Mouse (Mus musculus) heart, embryonic 15.5 days (tissue): ENCODE data around the gene Nrxn1. TPM values are rescaled to one million over a fixed set of nuclear protein-coding genes. Genes with fewer than 3 reads are reported as not detected.

Experiments
- ATAC-seq: fragments of 200-750 bp; cut with Nextera tagmentation; replicated peaks from 2 replicates; pipeline ENCODE4 v1.8.0; 2017; ENCODE audit warnings: low read depth, moderate TSS enrichment; ENCODE audit not compliant: insufficient number of reproducible peaks, insufficient read depth, low FRiP score
- H3K27ac ChIP-seq: fragments of 300-500 bp; sonication (generic); 2 replicates; pipeline ENCODE4 v1.5.1; 2015; ENCODE audit warnings: mild to moderate bottlenecking, inconsistent platforms
- H3K27me3 ChIP-seq: fragments of 300-500 bp; sonication (generic); 2 replicates; pipeline ENCODE4 v1.6.1; 2015; ENCODE audit warnings: inconsistent platforms
- H3K36me3 ChIP-seq: fragments of 300-500 bp; sonication (generic); 2 replicates; pipeline ENCODE4 v1.6.1; 2015; ENCODE audit warnings: mild to moderate bottlenecking, inconsistent platforms
- H3K4me1 ChIP-seq: fragments of 300-500 bp; sonication (generic); replicated peaks from 2 replicates; pipeline ENCODE4 v1.6.1; 2015; ENCODE audit warnings: inconsistent platforms
- H3K4me2 ChIP-seq: fragments of 300-500 bp; sonication (generic); 2 replicates; pipeline ENCODE4 v1.6.1; 2015; ENCODE audit warnings: inconsistent platforms, mild to moderate bottlenecking, moderate library complexity
- H3K4me3 ChIP-seq: fragments of 300-500 bp; sonication (generic); 2 replicates; pipeline ENCODE4 v1.5.1; 2015; ENCODE audit warnings: mild to moderate bottlenecking, inconsistent platforms
- H3K9ac ChIP-seq: fragments of 300-500 bp; sonication (generic); 2 replicates; pipeline ENCODE4 v1.6.1; 2015; ENCODE audit warnings: mild to moderate bottlenecking, inconsistent platforms
- H3K9me3 ChIP-seq: fragments of 300-500 bp; sonication (generic); replicated peaks from 2 replicates; pipeline ENCODE4 v1.6.1; 2016; ENCODE audit warnings: inconsistent platforms
- WGBS: fragments of 180-500 bp; shearing (Covaris S2); methylation state at CpG from one replicate; pipeline ENCODE4 v1.1.7; 2015; ENCODE audit warnings: mixed read lengths; 5-methylcytosine and 5-hydroxymethylcytosine counted together
- polyA plus RNA-seq: library from polyadenylated mRNA; unstranded; fragments of >200 nt; fragmentation: Nextera tagmentation; extraction: Ambion mirVana; gene quantifications from 2 replicates; pipeline ENCODE4 v1.2.1, GENCODE M21; 2015

Nrxn1 gene
- polyA plus RNA-seq, 1 experiment from 2014 or later: 1.2 TPM

DNA sequence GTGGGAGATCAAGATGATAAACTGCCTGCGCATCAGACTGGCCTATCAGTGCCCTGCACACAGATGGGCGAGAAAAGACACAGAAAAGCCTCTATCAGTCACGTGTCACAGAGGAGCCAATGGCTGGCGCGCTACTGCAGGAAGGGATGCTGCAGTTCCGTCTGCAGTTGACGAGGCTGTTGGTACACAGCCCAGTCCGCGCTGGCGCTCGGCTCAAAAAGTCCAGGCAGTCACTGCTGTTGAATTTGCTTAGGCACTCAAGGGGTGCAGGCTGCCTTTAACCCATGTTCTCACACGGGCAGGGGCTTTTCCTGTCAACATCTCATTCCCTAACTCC lies 1004.6 kb downstream of the Nrxn1 start:
- H3K4me3 ChIP-seq: peak overlapping the region; percentile 33
- no peaks in the 10 kb centered on the region for H3K27me3 ChIP-seq
- H3K9ac ChIP-seq: no peak overlapping the region
- peak; percentile 80 for ATAC-seq
- H3K9me3 ChIP-seq: no peaks in the 10 kb centered on the region
- peak overlapping the region; percentile 57 for H3K4me2 ChIP-seq
- H3K27ac ChIP-seq: no peak overlapping the region
- 12% methylated on average over 12 of the region's 12 CpGs for whole genome bisulfite sequencing
- H3K36me3 ChIP-seq: no peaks in the 10 kb centered on the region
- H3K4me1 ChIP-seq: peaks cover 5% of the 10 kb centered on the region

DNA sequence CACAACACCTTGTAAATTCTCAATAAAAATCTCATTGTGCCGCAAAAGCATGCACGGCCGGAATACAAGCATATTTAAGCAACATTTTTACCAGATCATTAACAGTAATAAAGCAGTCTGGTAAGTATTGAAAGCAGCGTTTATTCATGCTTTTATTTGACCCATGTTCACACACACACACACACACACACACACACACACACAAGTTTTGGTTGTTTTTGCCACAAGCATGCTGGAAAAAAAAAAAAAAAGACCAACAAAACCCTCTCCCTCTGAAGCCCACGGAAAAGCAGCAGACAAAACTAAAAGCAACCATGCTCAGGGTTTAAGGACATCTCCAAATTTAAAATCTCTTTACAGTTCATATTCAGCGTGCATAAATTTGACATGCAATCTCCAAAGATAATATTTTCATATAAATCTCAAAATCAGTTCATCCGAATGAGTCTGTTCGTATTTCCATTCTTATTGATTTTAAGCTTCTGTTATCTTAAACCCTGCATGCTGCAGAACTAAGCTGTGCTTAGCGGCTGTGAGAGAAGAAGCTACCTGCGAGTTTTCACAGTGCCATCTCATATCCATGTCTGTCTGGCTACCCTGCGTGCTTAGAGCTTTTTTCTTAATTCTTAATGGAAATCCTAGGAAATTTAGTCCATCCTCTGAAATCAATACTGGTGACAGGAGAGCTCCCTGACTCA lies 1005.1 kb downstream of the Nrxn1 start:
- Histone ChIP-seq H3K27me3 (no peaks in the 10 kb centered on the region), H3K4me2 (peak overlapping the region; percentile 57), H3K4me1 (peaks cover 5% of the 10 kb centered on the region), H3K36me3 (no peaks in the 10 kb centered on the region), H3K4me3 (peak overlapping the region; percentile 33), H3K9ac (no peak overlapping the region), H3K9me3 (no peaks in the 10 kb centered on the region), H3K27ac (no peak overlapping the region)
- ATAC-seq: no peak
- 56% methylated on average over 11 of the region's 11 CpGs for WGBS

- peaks cover 5% of the 10 kb centered on the region for H3K4me1 ChIP-seq
- no peak for ATAC-seq
- H3K4me2 ChIP-seq: no peak overlapping the region
- H3K36me3 ChIP-seq: no peaks in the 10 kb centered on the region
- H3K27ac ChIP-seq: no peak overlapping the region
- no peak overlapping the region for H3K9ac ChIP-seq
- 27% methylated on average over 1 of the region's 1 CpGs for WGBS
- H3K9me3 ChIP-seq: no peaks in the 10 kb centered on the region
- no peaks in the 10 kb centered on the region for H3K27me3 ChIP-seq
- no peak overlapping the region for H3K4me3 ChIP-seq
Observed at GRCm38 (mm10) chr17:90086826-90087225, 1006.0 kb downstream of the Nrxn1 start.

GRCm38 (mm10) chr17:90079003-90079402 lies 1013.9 kb downstream of the Nrxn1 start:
- WGBS: 64% methylated on average over 6 of the region's 6 CpGs
- no peak overlapping the region for H3K27ac ChIP-seq

GRCm38 (mm10) chr17:90078488-90078887 lies 1014.4 kb downstream of the Nrxn1 start:
- Histone ChIP-seq H3K4me2 (no peak overlapping the region), H3K27ac (no peak overlapping the region), H3K36me3 (no peaks in the 10 kb centered on the region), H3K9ac (no peak overlapping the region), H3K4me1 (no peaks in the 10 kb centered on the region), H3K4me3 (no peak overlapping the region), H3K9me3 (no peaks in the 10 kb centered on the region), H3K27me3 (no peaks in the 10 kb centered on the region)
- WGBS: 45% methylated on average over 3 of the region's 3 CpGs
- ATAC-seq: no peak

More at GRCm38 (mm10) chr17:90079003-90079402, 1013.9 kb downstream of the Nrxn1 start:
- Histone ChIP-seq H3K4me2 (no peak overlapping the region), H3K9ac (no peak overlapping the region), H3K4me3 (no peak overlapping the region), H3K36me3 (no peaks in the 10 kb centered on the region), H3K9me3 (no peaks in the 10 kb centered on the region), H3K4me1 (no peaks in the 10 kb centered on the region), H3K27me3 (no peaks in the 10 kb centered on the region)
- ATAC-seq: no peak

GRCm38 (mm10) chr17:90062866-90063265 lies 1030.0 kb downstream of the Nrxn1 start:
- Histone ChIP-seq H3K36me3 (no peaks in the 10 kb centered on the region), H3K4me3 (no peak overlapping the region), H3K9me3 (no peaks in the 10 kb centered on the region), H3K9ac (no peak overlapping the region), H3K4me2 (no peak overlapping the region), H3K27ac (no peak overlapping the region), H3K4me1 (no peaks in the 10 kb centered on the region), H3K27me3 (no peaks in the 10 kb centered on the region)
- WGBS: 38% methylated on average over 1 of the region's 1 CpGs
- ATAC-seq: no peak

GRCm38 (mm10) chr17:90060872-90061271 lies 1032.0 kb downstream of the Nrxn1 start:
- Histone ChIP-seq H3K4me1 (no peaks in the 10 kb centered on the region), H3K27me3 (no peaks in the 10 kb centered on the region), H3K9me3 (no peaks in the 10 kb centered on the region), H3K4me2 (no peak overlapping the region), H3K27ac (no peak overlapping the region), H3K9ac (no peak overlapping the region), H3K4me3 (no peak overlapping the region), H3K36me3 (no peaks in the 10 kb centered on the region)
- ATAC-seq: no peak
- WGBS: 65% methylated on average over 5 of the region's 5 CpGs

- WGBS: 36% methylated on average over 3 of the region's 3 CpGs
- H3K36me3 ChIP-seq: no peaks in the 10 kb centered on the region
- H3K27ac ChIP-seq: no peak overlapping the region
- no peaks in the 10 kb centered on the region for H3K9me3 ChIP-seq
- H3K4me3 ChIP-seq: no peak overlapping the region
- H3K4me1 ChIP-seq: no peaks in the 10 kb centered on the region
- ATAC-seq: no peak
- H3K4me2 ChIP-seq: no peak overlapping the region
- no peaks in the 10 kb centered on the region for H3K27me3 ChIP-seq
- H3K9ac ChIP-seq: no peak overlapping the region
Observed at GRCm38 (mm10) chr17:90060168-90060567, 1032.7 kb downstream of the Nrxn1 start.

GRCm38 (mm10) chr17:90059320-90060111 lies 1033.4 kb downstream of the Nrxn1 start:
- Histone ChIP-seq H3K9me3 (no peaks in the 10 kb centered on the region), H3K27me3 (no peaks in the 10 kb centered on the region), H3K4me2 (no peak overlapping the region), H3K4me1 (no peaks in the 10 kb centered on the region), H3K4me3 (no peak overlapping the region), H3K36me3 (no peaks in the 10 kb centered on the region), H3K27ac (no peak overlapping the region), H3K9ac (no peak overlapping the region)
- WGBS: 68% methylated on average over 7 of the region's 7 CpGs
- no peak for ATAC-seq

DNA sequence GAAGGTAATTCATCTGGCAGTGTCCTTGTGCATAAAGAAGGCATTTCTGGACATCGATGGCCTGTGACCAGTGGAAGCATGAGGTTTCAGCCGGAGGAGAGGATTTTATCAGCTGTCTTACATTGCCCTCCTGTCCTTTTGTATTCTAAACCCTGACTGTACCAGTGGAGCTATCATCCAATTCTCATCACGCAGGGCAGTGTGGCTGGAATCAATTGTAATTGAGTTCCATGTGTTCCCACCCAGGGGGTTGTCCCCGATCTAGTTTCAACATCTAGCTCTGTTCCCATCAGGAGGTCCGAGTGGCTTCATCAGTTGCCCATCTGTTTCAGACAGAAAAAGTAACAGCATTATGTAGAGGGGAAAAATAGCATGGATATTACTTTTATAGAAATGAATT lies 1038.6 kb downstream of the Nrxn1 start:
- Histone ChIP-seq H3K36me3 (no peaks in the 10 kb centered on the region), H3K4me1 (no peaks in the 10 kb centered on the region), H3K4me2 (no peak overlapping the region), H3K9me3 (no peaks in the 10 kb centered on the region), H3K27me3 (no peaks in the 10 kb centered on the region), H3K9ac (no peak overlapping the region), H3K27ac (no peak overlapping the region), H3K4me3 (no peak overlapping the region)
- WGBS: 56% methylated on average over 5 of the region's 5 CpGs
- ATAC-seq: no peak

DNA sequence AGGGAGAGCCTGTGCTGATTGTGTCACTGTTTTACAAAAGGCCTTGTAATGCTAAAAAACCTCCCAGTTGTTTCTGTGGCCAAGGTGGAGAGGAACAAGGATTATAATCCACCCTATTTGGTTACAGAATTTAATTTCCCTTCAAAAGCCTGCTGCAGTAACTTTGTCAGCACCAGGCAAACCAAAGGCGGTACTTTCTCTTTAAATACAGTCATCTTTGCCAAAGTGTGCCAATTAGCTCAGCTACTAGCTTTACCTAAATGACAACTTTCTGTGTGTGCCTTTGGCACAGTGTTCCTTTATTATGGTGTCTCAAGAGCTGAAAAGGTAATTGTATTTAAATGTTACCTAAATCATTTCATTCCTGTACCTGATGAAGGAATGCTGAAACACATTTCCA lies 1053.6 kb downstream of the Nrxn1 start:
- Histone ChIP-seq H3K36me3 (no peaks in the 10 kb centered on the region), H3K27me3 (no peaks in the 10 kb centered on the region)
- WGBS: 60% methylated on average over 1 of the region's 1 CpGs

DNA sequence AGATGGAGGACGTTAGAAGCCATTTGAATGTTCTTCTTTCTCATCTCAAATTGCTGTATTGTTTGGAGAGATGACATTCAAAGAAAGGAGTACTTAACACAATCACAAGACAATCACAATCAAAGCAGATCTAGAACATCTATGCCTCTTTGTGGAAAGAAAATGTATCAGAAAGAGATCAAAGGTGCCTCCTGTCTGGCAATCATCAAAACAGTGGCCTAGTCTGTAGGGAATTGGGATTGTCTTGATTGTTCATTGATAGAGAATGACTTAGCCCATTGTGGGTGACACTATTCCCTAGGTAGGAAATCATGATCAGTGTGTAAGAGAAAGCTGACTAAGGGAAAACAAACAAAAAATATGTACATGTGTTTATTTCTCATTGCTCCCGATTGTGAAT lies 1060.5 kb downstream of the Nrxn1 start:
- Histone ChIP-seq H3K27ac (no peak overlapping the region), H3K36me3 (no peaks in the 10 kb centered on the region), H3K9me3 (no peaks in the 10 kb centered on the region), H3K4me1 (no peaks in the 10 kb centered on the region), H3K27me3 (no peaks in the 10 kb centered on the region), H3K4me3 (no peak overlapping the region), H3K9ac (no peak overlapping the region), H3K4me2 (no peak overlapping the region)
- ATAC-seq: no peak
- 62% methylated on average over 2 of the region's 2 CpGs for WGBS

More for the DNA sequence above, 1053.6 kb downstream of the Nrxn1 start:
- Histone ChIP-seq H3K9ac (no peak overlapping the region), H3K9me3 (no peaks in the 10 kb centered on the region), H3K4me2 (no peak overlapping the region), H3K27ac (no peak overlapping the region), H3K4me1 (no peaks in the 10 kb centered on the region), H3K4me3 (no peak overlapping the region)
- no peak for ATAC-seq
